Mouse (Mus musculus) left cerebral cortex, postnatal 36 days (tissue): ENCODE results near the gene Ccnl2. TPM values are rescaled to one million over a fixed set of nuclear protein-coding genes. Genes with fewer than 3 reads are reported as not detected.

ENCODE experiments used
- DNase-seq, 2 experiments: peaks; one replicate each; pipeline ENCODE4 v3.0.0; 2021 to 2022; ENCODE audit warnings: low spot score in 2 of 2, mixed read lengths in 1 of 2
- intact Hi-C: fragments of 180-260 bp; cut with DNase I; formaldehyde crosslinking; loops from one replicate; pipeline ENCODE4 v1.15.1; 2025
- total RNA-seq, 2 experiments: library from RNA; stranded (reverse); gene quantifications; 2 replicates each; pipeline ENCODE4 v1.2.3; 2021

The Ccnl2 gene
- 10 to 100 TPM; 50.4 to 84.5 TPM for total RNA-seq

- intact Hi-C loops: no loop called here
- DNase-seq: peak; percentile 91 to 92
Measured at GRCm38 (mm10) chr4:155811929-155812664, at the start of gene Ccnl2. Gene Ccnl2, plus strand, starts transcription at chr4:155812489.

GRCm38 (mm10) chr4:155769496-155769879, 42.8 kb upstream of the Ccnl2 start:
- intact Hi-C loops: no loop called here
- no peak for DNase-seq

GRCm38 (mm10) chr4:155769880-155770512, 42.3 kb upstream of the Ccnl2 start:
- intact Hi-C loops: loop anchor here (2.0 to 5.0 kb wide), 2 partner anchors 15 to 48 kb away; partner anchors contain the start of gene Tmem88b
- DNase-seq: peak; percentile 89 to 92

- intact Hi-C loops: loop anchor here (2.0 to 5.0 kb wide), 2 partner anchors 14 to 48 kb away; partner anchors contain the start of gene Tmem88b
- DNase-seq: no peak
Measured at GRCm38 (mm10) chr4:155770626-155771025, 41.7 kb upstream of the Ccnl2 start.

- intact Hi-C loops: loop anchor here (2.0 to 5.0 kb wide), 2 partner anchors 13 to 49 kb away; partner anchors contain the start of gene Tmem88b
- no peak for DNase-seq
Measured at GRCm38 (mm10) chr4:155771706-155772105, 40.6 kb upstream of the Ccnl2 start.

GRCm38 (mm10) chr4:155772786-155773185, 39.5 kb upstream of the Ccnl2 start:
- DNase-seq: no peak
- intact Hi-C loops: loop anchor here (5.0 kb wide), 1 partner anchor 50 kb away; no protein-coding TSS in a partner anchor

- intact Hi-C loops: loop anchor here (5.0 kb wide), 1 partner anchor 51 kb away; no protein-coding TSS in a partner anchor
- DNase-seq: no peak
Measured at GRCm38 (mm10) chr4:155773335-155774078, 38.8 kb upstream of the Ccnl2 start.

- intact Hi-C loops: loop anchor here (5.0 kb wide), 1 partner anchor 52 kb away; no protein-coding TSS in a partner anchor
- DNase-seq: peak; percentile 86 to 87
Measured at GRCm38 (mm10) chr4:155774280-155774754, 38.0 kb upstream of the Ccnl2 start, which contains the start of gene Vwa1. Gene Vwa1, minus strand, starts transcription at chr4:155774698.

GRCm38 (mm10) chr4:155774971-155775740, 37.1 kb upstream of the Ccnl2 start:
- intact Hi-C loops: loop anchor here (5.0 kb wide), 1 partner anchor 53 kb away; no protein-coding TSS in a partner anchor
- peak; percentile 50 to 54 for DNase-seq

- DNase-seq: no peak
- intact Hi-C loops: no loop called here
Measured at GRCm38 (mm10) chr4:155775855-155776254, 36.4 kb upstream of the Ccnl2 start.

GRCm38 (mm10) chr4:155776704-155777335, 35.5 kb upstream of the Ccnl2 start:
- DNase-seq: peak; percentile 51 to 57
- intact Hi-C loops: no loop called here

- intact Hi-C loops: no loop called here
- no peak for DNase-seq
Measured at GRCm38 (mm10) chr4:155777816-155778215, 34.5 kb upstream of the Ccnl2 start.

- intact Hi-C loops: no loop called here
- no peak for DNase-seq
Measured at GRCm38 (mm10) chr4:155779498-155779897, 32.8 kb upstream of the Ccnl2 start.

- intact Hi-C loops: no loop called here
- no peak for DNase-seq
Measured at GRCm38 (mm10) chr4:155780895-155781294, 31.4 kb upstream of the Ccnl2 start.

- intact Hi-C loops: loop anchor here (2.0 kb wide), 1 partner anchor 13 kb away; no protein-coding TSS in a partner anchor
Measured at GRCm38 (mm10) chr4:155783486-155784080, 28.7 kb upstream of the Ccnl2 start.

GRCm38 (mm10) chr4:155784081-155784701, 28.1 kb upstream of the Ccnl2 start:
- intact Hi-C loops: loop anchor here (2.0 kb wide), 1 partner anchor 13 kb away; no protein-coding TSS in a partner anchor
- peak; percentile 82 to 83 for DNase-seq

More at GRCm38 (mm10) chr4:155783486-155784080, 28.7 kb upstream of the Ccnl2 start:
- DNase-seq: peak in 1 of 2 experiments; percentile 7

- intact Hi-C loops: loop anchor here (2.0 kb wide), 1 partner anchor 14 kb away; no protein-coding TSS in a partner anchor
- DNase-seq: no peak
Measured at GRCm38 (mm10) chr4:155785246-155785645, 27.0 kb upstream of the Ccnl2 start.
